Mouse (Mus musculus): Measurements from ENCODE around the gene Casc1.

- TF ChIP-seq CTCF (IDR thresholded peaks at IDR 0.05) (no peak), EP300 (IDR thresholded peaks at IDR 0.05) (no peak)
Measured at GRCm38 (mm10) chr6:145129563-145129962, 81.2 kb downstream of the Casc1 start.

Measured in lung, postnatal 0 days (tissue).